Mouse (Mus musculus) olfactory bulb, adult 2 months (tissue): Measurements from ENCODE around the gene Serpina12.

ENCODE experiments used
- CTCF ChIP-seq: fragments of 200-500 bp; IDR thresholded peaks from 2 replicates; pipeline ENCODE4 v1.5.1; 2012; ENCODE audit warnings: low read depth, mild to moderate bottlenecking, low read length, moderate library complexity; ENCODE audit not compliant: insufficient read depth
- POLR2A ChIP-seq: fragments of 200-500 bp; IDR thresholded peaks from 2 replicates; pipeline ENCODE4 v1.6.1; 2012; ENCODE audit warnings: mild to moderate bottlenecking, low read depth, low read length, moderate library complexity; ENCODE audit not compliant: insufficient read depth

- TF ChIP-seq CTCF, result no peak
- no peak for TF ChIP-seq POLR2A
These were observed 23.3 kb upstream of the Serpina12 start for GRCm38 (mm10) chr12:104067549-104067948.
